Mouse (Mus musculus) ES-Bruce4 (cell line): ENCODE results near the gene Lrrc57.
"Not testable (repeated sequence)": the region's sequence is repeated elsewhere in the genome, so short reads cannot be mapped to it uniquely, and the experiment has no call there.

Source experiments
- CTCF ChIP-seq: IDR thresholded peaks from one replicate; pipeline ENCODE4 v1.8.1; 2011; ENCODE audit warnings: low read depth, low read length
- POLR2A ChIP-seq: IDR thresholded peaks from one replicate; pipeline ENCODE4 v1.8.1; 2011; ENCODE audit warnings: low read length; ENCODE audit not compliant: insufficient read depth

GRCm38 (mm10) chr2:120572161-120572560 lies 37.2 kb downstream of the Lrrc57 start:
- not testable (repeated sequence) for TF ChIP-seq CTCF, POLR2A
